Mouse (Mus musculus) limb, embryonic 15.5 days (tissue): Measurements from ENCODE around the gene Lysmd2. TPM values are rescaled to one million over a fixed set of nuclear protein-coding genes. Genes with fewer than 3 reads are reported as not detected.
"Not testable (repeated sequence)": the region's sequence is repeated elsewhere in the genome, so short reads cannot be mapped to it uniquely, and the experiment has no call there.

Source experiments
- ATAC-seq: fragments of 200-750 bp; cut with Nextera tagmentation; 2 replicates; pipeline ENCODE4 v1.8.0; 2017; ENCODE audit warnings: low read depth, moderate TSS enrichment; ENCODE audit not compliant: insufficient number of reproducible peaks, low FRiP score, low TSS enrichment
- H3K27ac ChIP-seq: fragments of 300-500 bp; sonication (generic); 2 replicates; pipeline ENCODE4 v1.5.1; 2015; ENCODE audit warnings: moderate library complexity, mild to moderate bottlenecking, inconsistent platforms
- H3K27me3 ChIP-seq: fragments of 300-500 bp; sonication (generic); 2 replicates; pipeline ENCODE4 v1.6.1; 2015; ENCODE audit warnings: inconsistent platforms
- H3K36me3 ChIP-seq: fragments of 300-500 bp; sonication (generic); 2 replicates; pipeline ENCODE4 v1.6.1; 2015; ENCODE audit warnings: inconsistent platforms
- H3K4me1 ChIP-seq: fragments of 300-500 bp; sonication (generic); 2 replicates; pipeline ENCODE4 v1.6.1; 2015; ENCODE audit warnings: inconsistent platforms
- H3K4me2 ChIP-seq: fragments of 300-500 bp; sonication (generic); 2 replicates; pipeline ENCODE4 v1.6.1; 2015; ENCODE audit warnings: mild to moderate bottlenecking, inconsistent platforms
- H3K4me3 ChIP-seq: fragments of 300-500 bp; sonication (generic); 2 replicates; pipeline ENCODE4 v1.5.1; 2015; ENCODE audit warnings: mild to moderate bottlenecking, inconsistent platforms
- H3K9ac ChIP-seq: fragments of 300-500 bp; sonication (generic); 2 replicates; pipeline ENCODE4 v1.6.1; 2015; ENCODE audit warnings: inconsistent platforms
- H3K9me3 ChIP-seq: fragments of 300-500 bp; sonication (generic); 2 replicates; pipeline ENCODE4 v1.6.1; 2016; ENCODE audit warnings: inconsistent platforms
- WGBS: fragments of 180-500 bp; shearing (Covaris S2); methylation state at CpG from one replicate; pipeline ENCODE4 v1.1.7; 2015; 5-methylcytosine and 5-hydroxymethylcytosine counted together
- polyA plus RNA-seq: library from polyadenylated mRNA; unstranded; fragments of >200 nt; fragmentation: Nextera tagmentation; extraction: Ambion mirVana; gene quantifications from 2 replicates; pipeline ENCODE4 v1.2.1, GENCODE M21; 2015

Gene Lysmd2
- polyA plus RNA-seq, 1 experiment from 2014 or later, result 49.5 TPM

DNA sequence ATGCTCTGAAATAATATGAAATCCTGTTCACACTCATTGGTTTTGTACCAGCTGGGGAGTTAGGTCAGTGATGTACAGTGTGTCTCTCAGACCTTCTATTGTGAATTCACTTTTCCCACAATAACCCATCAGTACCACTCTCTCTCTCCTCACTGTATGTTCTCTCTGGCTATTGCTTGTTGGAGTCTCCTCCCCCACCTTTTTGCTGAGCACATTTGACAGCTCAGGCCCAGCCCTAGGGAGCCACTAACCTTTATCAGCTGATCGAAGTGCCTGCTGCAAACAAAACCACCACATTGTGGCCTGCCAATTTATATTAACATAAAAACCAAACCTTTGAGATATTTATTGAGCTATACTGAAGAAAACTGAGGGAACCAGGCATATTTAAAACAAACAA, 16.0 kb upstream of the Lysmd2 start:
- Histone ChIP-seq H3K4me2 (no peak overlapping the region), H3K36me3 (no peaks in the 10 kb centered on the region), H3K27me3 (0 out of 2 replicates have a peak, but pooled peaks cover 7% of the 10 kb centered on the region), H3K9me3 (no peaks in the 10 kb centered on the region), H3K4me3 (no peak overlapping the region), H3K9ac (no peak overlapping the region), H3K4me1 (peaks cover 6% of the 10 kb centered on the region; the same call in 1 of the 2 replicates), H3K27ac (no peak overlapping the region)
- 57% methylated on average over 1 of the region's 1 CpGs for WGBS
- ATAC-seq, result no peak

GRCm38 (mm10) chr9:75609965-75610364, 15.6 kb upstream of the Lysmd2 start:
- 0 out of 2 replicates have a peak, but pooled peaks cover 7% of the 10 kb centered on the region for H3K27me3 ChIP-seq
- no peak overlapping the region for H3K9ac ChIP-seq
- WGBS, result 17% methylated on average over 16 of the region's 16 CpGs

DNA sequence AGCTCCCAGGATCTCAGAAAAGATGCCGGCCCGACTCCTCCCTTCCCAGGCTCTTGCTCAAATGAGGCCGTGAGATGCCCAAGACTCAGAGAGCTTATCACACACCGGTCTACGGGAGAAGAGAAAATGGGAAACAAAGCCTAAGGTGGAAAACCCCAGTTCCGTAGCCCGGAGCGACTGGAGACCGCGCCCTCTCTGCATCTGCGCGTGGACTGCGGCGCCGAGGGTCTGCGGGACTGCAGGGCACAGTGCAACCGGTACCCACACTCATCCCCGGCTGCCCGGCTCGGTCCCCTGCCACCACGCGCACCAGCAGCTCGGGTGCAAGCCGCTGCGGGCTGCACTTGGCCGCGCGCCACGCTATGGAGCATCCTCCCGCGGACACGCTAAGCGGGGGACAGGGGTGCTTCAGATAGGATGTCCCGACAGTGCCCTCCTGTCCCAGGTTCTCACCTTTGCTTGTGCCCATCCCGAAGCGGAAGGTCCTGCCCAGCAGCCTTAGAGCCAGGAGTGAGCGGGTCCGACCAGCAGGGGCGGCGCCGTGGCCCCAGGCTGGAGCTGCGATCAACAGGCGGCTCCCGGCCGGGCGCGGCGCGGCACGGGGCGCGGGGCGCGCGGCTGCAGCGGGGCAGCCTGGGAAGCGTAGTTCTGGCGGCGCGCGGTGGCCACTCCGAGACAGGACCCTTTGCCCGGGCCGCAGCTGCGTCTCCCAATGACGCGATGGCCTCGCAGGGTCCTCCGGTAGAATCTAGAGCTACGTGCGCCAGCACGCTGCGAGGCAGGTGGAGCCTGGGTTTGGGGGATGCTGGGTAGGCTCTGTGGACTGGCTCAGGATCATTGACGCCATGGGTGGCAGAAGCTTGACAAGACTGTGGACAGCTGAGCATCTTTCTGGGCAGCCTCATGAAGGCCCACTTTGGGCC, 14.7 kb upstream of the Lysmd2 start, which contains the start of gene Tmod2:
TSS of gene Tmod2 (minus strand) at position 755 of the 923 bp plus-strand sequence.
- WGBS, result under 1% methylated on average over 74 of the region's 74 CpGs
- H3K9ac ChIP-seq, result peak within 1 kb of the TSS; percentile 47
- H3K27ac ChIP-seq, result no peak within 1 kb of the TSS
- 0 out of 2 replicates have a peak, but pooled peaks cover 7% of the 10 kb centered on the region for H3K27me3 ChIP-seq
- H3K36me3 ChIP-seq, result no peaks in the 10 kb centered on the region
- H3K4me1 ChIP-seq, result peaks cover 6% of the 10 kb centered on the region; the same call in 1 of the 2 replicates
- H3K4me2 ChIP-seq, result peak within 1 kb of the TSS; percentile 97
- no peaks in the 10 kb centered on the region for H3K9me3 ChIP-seq
- peak within 1 kb of the TSS; percentile 74 for H3K4me3 ChIP-seq
- ATAC-seq, result peak; percentile 80

More at GRCm38 (mm10) chr9:75609965-75610364, 15.6 kb upstream of the Lysmd2 start:
- H3K9me3 ChIP-seq, result no peaks in the 10 kb centered on the region
- H3K4me2 ChIP-seq, result peak overlapping the region; percentile 97
- H3K4me3 ChIP-seq, result peak overlapping the region; percentile 74
- H3K27ac ChIP-seq, result no peak overlapping the region
- no peaks in the 10 kb centered on the region for H3K36me3 ChIP-seq
- H3K4me1 ChIP-seq, result peaks cover 6% of the 10 kb centered on the region; the same call in 1 of the 2 replicates
- ATAC-seq, result no peak

GRCm38 (mm10) chr9:75616560-75616959, 9.0 kb upstream of the Lysmd2 start:
- Histone ChIP-seq H3K4me2 (no peak overlapping the region), H3K4me1 (peaks cover 5% of the 10 kb centered on the region; the same call in 1 of the 2 replicates), H3K27me3 (no peaks in the 10 kb centered on the region), H3K4me3 (no peak overlapping the region), H3K9me3 (no peaks in the 10 kb centered on the region), H3K9ac (no peak overlapping the region), H3K36me3 (no peaks in the 10 kb centered on the region), H3K27ac (no peak overlapping the region)
- 61% methylated on average over 3 of the region's 3 CpGs for WGBS
- ATAC-seq, result no peak

- Histone ChIP-seq H3K27ac (no peak overlapping the region), H3K27me3 (no peaks in the 10 kb centered on the region), H3K9me3 (no peaks in the 10 kb centered on the region), H3K4me3 (no peak overlapping the region), H3K4me2 (no peak overlapping the region), H3K4me1 (peaks cover 5% of the 10 kb centered on the region; the same call in 1 of the 2 replicates), H3K9ac (no peak overlapping the region), H3K36me3 (no peaks in the 10 kb centered on the region)
- no peak for ATAC-seq
- WGBS, result 48% methylated on average over 6 of the region's 6 CpGs
Measured at GRCm38 (mm10) chr9:75618836-75619400, 6.6 kb upstream of the Lysmd2 start.

GRCm38 (mm10) chr9:75619761-75620160, 5.8 kb upstream of the Lysmd2 start:
- H3K4me2 ChIP-seq, H3K36me3 ChIP-seq, H3K9me3 ChIP-seq, H3K27ac ChIP-seq, ATAC-seq, H3K9ac ChIP-seq, H3K27me3 ChIP-seq, H3K4me1 ChIP-seq, H3K4me3 ChIP-seq: not testable (repeated sequence)
- 93% methylated on average over 2 of the region's 2 CpGs for WGBS

GRCm38 (mm10) chr9:75621428-75621827, 4.1 kb upstream of the Lysmd2 start:
- 85% methylated on average over 3 of the region's 3 CpGs for WGBS
- no peak for ATAC-seq
- H3K36me3 ChIP-seq, result no peaks in the 10 kb centered on the region
- no peak overlapping the region for H3K27ac ChIP-seq
- no peak overlapping the region for H3K4me3 ChIP-seq
- H3K27me3 ChIP-seq, result no peaks in the 10 kb centered on the region
- H3K4me2 ChIP-seq, result no peak overlapping the region
- no peak overlapping the region for H3K9ac ChIP-seq
- no peaks in the 10 kb centered on the region for H3K9me3 ChIP-seq
- H3K4me1 ChIP-seq, result peaks cover 10% of the 10 kb centered on the region

DNA sequence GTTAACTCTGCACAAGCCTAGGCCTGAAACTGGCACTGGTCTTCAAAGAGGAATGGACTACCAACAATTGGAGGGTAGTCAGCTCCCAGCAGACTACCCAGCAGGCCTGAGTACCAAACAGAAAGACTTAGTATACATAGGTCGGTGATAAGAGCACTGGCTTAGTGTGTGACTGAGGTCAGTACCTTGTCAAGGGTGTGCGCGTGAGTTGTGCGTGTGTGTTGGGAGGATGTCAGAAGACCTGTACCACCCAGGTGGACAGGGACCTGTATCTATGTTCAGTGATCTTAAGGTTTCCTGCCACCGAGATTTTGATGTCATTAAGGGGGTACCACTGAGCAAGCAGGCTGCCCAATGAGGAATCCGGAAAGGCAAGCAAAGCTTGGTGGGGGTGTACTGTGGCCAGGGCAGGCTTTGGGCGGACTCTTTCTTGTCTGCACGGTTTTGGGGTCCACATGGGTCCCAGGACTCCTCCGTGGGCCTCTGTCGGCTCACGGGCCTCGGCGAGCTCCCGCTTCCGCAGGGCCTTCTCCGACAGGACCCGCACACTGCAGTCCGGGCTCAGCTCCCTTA, 472 bp upstream of the Lysmd2 start:
- Histone ChIP-seq H3K36me3 (no peaks in the 10 kb centered on the region), H3K4me3 (peak overlapping the region; percentile 78), H3K4me2 (peak overlapping the region; percentile 80), H3K9ac (peak overlapping the region; percentile 92), H3K4me1 (peaks cover 14% of the 10 kb centered on the region), H3K27me3 (no peaks in the 10 kb centered on the region), H3K9me3 (no peaks in the 10 kb centered on the region), H3K27ac (peak overlapping the region; percentile 91)
- no peak; the same call in 1 of the 2 replicates for ATAC-seq
- WGBS, result 16% methylated on average over 18 of the region's 18 CpGs

GRCm38 (mm10) chr9:75626308-75626604, 715 bp downstream of the Lysmd2 start:
- ATAC-seq, result no peak
- Histone ChIP-seq H3K4me2 (peak overlapping the region; percentile 80), H3K9me3 (no peaks in the 10 kb centered on the region), H3K27me3 (no peaks in the 10 kb centered on the region), H3K4me1 (peaks cover 14% of the 10 kb centered on the region), H3K9ac (peak overlapping the region; percentile 92), H3K4me3 (peak overlapping the region; percentile 78), H3K36me3 (no peaks in the 10 kb centered on the region), H3K27ac (peak overlapping the region; percentile 91)
- 1% methylated on average over 14 of the region's 14 CpGs for WGBS

DNA sequence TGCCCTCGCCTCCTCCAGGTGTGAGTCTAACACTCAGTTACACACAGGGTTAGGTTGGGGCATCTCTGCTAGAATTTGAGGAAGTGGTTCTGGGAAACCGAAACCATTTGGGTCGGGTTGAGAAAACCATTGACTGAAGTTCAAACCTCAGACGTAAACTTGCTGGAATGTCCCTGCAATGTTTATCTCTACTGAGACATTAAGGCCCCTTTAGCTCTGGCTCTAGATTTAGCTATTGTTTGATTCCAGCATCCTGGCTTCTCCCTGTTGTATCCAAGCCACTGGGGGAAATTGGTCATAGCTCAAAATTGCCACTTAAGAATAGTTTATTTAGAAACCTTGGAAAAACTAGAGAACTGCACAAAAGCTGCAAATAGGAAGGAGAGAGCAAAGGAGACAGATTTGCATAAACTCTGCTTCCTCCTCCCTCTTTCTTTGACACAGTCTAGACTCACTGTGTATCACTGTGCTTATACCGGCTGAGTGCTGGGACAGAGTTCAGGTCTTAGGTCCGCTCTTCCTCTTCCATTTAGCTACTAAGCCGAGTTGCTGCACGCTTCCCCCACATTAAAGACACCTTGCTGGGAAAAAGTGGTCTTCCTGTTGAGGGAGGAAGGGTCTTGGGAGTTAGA, 5.4 kb downstream of the Lysmd2 start:
- H3K4me2 ChIP-seq, result no peak overlapping the region
- no peak for ATAC-seq
- no peak overlapping the region for H3K27ac ChIP-seq
- H3K9me3 ChIP-seq, result no peaks in the 10 kb centered on the region
- no peak overlapping the region for H3K9ac ChIP-seq
- H3K4me1 ChIP-seq, result peaks cover 17% of the 10 kb centered on the region; the same call in 1 of the 2 replicates
- no peaks in the 10 kb centered on the region for H3K36me3 ChIP-seq
- WGBS, result 79% methylated on average over 8 of the region's 8 CpGs
- no peaks in the 10 kb centered on the region for H3K27me3 ChIP-seq
- no peak overlapping the region for H3K4me3 ChIP-seq

GRCm38 (mm10) chr9:75632111-75632510, 6.6 kb downstream of the Lysmd2 start:
- peaks cover 11% of the 10 kb centered on the region; the same call in 1 of the 2 replicates for H3K4me1 ChIP-seq
- no peak overlapping the region for H3K4me2 ChIP-seq
- 0 out of 2 replicates have a peak, but pooled peaks cover 2% of the 10 kb centered on the region for H3K36me3 ChIP-seq
- 0 out of 2 replicates have a peak overlapping the region, but pooled peaks have one; percentile 4 for H3K27ac ChIP-seq
- no peak overlapping the region for H3K9ac ChIP-seq
- H3K27me3 ChIP-seq, result no peaks in the 10 kb centered on the region
- H3K9me3 ChIP-seq, result no peaks in the 10 kb centered on the region
- 28% methylated on average over 10 of the region's 10 CpGs for WGBS
- no peak for ATAC-seq
- H3K4me3 ChIP-seq, result no peak overlapping the region
